Mouse (Mus musculus) cerebellum, postnatal 25 days (tissue): ENCODE measurements at regions not wholly inside any gene's neighbourhood (a gene's known extent, or its start where the extent isn't known, plus 50 kb on each side); places are given as distances from the start of the nearest gene placed in this dataset.
A peak's percentile ranks its signal among the peaks of the same experiment; 100 is the strongest.

Experiments
- DNase-seq, 2 experiments: peaks; one replicate each; pipeline ENCODE4 v3.0.0; 2021; ENCODE audit warnings: mixed read lengths in 2 of 2

DNA sequence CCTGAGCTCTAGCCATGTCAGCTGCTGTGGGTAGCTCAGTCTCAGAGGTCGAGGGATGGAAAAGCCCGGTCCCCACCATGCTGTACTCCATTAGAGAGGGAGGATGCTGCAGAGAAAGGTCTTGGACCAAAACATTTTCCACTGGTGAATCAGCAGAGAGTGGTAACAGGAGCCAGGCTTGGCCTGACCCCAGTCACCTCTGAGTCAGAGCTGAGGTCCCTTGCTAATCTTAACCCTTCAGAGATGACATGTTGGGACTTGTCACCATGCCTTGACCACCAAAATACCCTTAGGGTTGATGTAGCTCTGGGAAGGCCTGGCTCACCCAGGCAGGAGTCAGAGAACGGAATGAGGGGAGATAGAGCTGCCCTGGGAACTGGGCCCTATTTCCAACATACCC is 210.0 kb downstream of the Cyp26b1 start:
- no peak for DNase-seq

DNA sequence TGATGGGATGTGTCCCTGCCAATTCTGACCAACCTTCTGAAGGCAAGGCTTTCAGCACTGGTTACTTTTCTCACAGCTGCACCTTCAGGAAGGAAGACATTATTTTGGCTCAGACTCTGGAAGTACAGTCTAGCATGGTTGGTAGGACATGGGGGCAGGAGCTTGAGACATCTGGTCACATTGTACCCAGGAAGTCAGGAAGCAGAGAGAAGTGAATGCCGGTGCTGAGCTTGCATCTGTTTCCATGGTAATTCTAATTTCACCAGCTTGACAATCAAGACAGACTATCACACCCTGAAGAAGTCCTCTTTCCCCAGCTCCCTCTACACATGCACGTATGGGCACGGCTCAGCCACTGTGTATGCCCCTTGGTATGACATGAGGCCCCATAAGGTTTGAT is 210.6 kb downstream of the Cyp26b1 start:
- no peak for DNase-seq

DNA sequence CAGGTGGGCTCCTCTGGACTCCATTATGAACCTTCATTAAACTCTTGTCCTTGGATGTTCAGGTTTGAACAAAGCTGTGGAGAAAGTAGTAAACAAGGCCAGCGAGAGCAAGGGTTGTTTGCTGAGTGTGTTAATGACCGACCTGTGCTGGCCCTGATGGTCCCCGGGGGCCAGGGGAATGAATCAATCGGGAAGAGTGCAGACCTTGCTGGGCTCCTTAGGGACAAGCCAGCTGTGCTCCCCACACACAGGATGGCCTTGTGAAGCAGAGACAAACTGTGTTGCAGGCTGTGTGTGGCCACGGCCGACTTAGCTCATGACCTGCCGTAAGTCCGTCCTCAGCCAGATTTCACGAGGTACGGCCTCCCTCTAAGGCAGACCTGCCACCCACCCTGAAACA is 212.1 kb downstream of the Cyp26b1 start:
- no peak for DNase-seq

DNA sequence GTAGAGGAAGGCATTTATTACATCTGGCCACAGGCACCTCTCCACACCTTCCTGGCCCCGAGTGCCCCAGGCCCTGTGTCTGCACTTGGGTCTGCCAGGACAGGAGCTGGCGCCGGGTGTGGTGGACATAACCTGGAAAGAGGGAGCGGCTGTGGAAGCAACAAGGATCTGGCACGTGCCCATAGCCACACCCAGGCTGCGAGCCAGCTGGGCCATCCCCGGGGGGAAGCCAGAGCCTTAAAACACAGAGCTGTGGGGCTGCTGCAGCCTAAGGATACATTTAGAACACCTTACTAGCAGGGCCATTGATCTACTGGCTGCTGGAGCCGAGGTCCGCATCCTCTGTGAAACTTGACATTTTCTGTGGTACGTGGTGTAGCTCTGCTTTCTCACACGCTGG is 217.0 kb downstream of the Cyp26b1 start:
- peak; percentile 52 to 66 for DNase-seq

DNA sequence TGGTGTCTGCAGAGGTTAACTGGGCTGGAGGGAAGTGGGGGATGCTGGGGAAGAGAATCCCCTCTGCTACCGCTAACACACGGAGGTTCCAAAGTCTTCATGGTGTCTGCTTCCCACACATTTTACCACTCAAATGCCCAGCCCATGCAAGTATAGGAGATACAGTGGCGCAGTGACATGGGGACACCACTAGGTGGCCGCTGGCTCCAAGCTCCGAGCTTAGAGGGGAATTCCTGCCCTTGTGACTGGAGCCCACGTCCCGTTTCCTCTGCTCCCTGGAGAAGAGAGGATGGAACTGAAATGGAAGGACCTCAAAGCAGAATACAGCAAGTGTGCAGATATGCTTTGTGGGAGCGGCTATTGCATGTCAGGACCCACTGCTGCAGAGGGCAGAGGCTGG is 218.2 kb downstream of the Cyp26b1 start:
- DNase-seq: peak; percentile 54 to 75

DNA sequence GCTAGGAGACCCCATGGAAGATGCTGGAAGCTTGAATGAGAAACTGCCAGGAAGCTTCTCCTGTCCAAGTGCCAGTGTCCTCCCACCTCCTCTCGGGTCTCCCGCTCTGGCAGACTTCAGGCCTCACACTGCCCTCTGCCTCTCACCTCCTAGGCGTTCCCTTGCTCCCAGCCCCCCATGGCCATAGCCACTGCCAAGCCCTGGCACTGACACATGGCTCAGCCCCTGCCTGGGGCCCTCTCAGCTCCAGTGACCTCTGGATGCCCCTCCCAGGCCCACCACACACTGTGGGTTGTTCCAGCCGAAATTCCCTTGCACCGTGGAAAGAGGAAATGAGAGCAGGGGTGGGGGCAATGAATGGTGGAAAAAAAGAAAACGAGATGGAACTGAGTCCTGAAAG is 227.3 kb downstream of the Cyp26b1 start:
- DNase-seq: no peak

DNA sequence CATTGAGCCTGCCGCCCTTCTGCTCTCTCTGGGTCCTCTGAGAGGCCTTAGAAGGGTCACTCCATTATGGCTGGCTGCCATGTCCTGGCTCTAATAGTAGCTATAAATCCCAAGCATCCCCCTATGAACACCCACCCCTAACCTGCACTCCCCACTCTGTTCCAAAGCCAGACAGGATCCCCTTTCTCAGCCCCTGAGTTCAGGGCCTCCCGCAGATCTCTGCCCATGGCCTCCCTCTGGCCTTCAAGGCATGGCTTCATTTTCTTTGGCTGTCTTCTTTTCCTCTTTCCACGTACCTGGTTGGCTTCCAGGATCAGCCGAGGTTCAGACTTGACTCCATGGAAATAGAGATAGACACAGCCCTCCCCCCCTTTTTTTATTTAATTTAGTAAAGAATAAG is 227.8 kb downstream of the Cyp26b1 start:
- no peak for DNase-seq

DNA sequence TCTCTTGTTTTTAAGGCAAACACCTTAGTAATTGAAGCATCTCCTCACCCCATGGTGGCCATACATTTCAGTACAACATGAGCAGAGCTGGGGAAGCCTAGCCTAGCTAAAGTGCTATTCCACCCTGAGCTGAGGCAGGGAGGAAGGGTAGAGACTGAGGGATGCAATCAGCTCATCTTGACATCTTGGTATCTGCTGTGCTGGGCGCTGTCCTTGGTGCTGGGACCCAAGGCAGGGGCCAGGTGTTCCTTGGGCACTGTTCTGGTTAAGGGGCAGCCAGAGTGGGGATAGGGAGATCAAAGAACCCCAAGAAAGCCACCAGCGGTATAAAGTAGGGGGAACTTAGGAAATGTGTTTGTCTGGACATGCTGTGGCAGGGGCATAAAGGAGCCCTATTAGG is 228.7 kb downstream of the Cyp26b1 start:
- DNase-seq: no peak

DNA sequence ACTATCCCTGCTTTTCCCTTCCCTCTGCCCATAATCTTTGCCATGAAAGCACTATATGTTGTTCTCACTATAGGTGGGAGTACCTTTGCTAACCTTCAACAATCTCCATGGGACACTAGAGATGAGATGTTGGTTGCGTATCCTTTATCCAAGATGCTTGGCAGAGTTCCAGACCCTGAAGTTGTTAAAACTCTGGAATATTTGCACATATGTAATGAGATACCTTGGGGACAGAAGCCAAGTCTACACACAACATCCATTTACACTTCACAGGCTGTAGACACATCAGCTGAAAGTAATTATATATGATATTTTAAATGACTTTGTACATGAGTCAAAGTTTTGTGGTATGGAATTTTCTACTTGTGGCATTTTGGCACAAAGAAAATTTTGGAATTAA is 231.4 kb downstream of the Cyp26b1 start:
- no peak for DNase-seq

DNA sequence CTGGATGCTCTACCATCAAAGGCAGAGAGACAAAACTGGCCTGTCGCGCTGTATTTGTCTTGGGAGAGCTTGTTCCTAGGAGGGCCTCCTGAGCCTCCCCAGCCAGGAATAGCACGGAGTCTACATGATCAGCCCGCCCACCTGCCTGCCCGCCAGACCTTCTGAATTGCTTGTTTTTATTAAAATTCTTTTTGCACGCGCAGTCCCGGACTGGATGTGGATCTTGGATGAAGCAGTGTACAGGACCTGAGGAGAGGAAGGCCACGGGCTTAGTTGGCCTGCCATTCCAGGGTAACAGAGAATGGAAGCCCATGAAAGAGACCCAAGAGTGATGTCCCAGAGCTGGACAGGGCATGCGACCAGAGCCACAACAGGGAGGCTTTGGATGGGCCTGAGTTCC is 235.8 kb downstream of the Cyp26b1 start:
- no peak for DNase-seq

DNA sequence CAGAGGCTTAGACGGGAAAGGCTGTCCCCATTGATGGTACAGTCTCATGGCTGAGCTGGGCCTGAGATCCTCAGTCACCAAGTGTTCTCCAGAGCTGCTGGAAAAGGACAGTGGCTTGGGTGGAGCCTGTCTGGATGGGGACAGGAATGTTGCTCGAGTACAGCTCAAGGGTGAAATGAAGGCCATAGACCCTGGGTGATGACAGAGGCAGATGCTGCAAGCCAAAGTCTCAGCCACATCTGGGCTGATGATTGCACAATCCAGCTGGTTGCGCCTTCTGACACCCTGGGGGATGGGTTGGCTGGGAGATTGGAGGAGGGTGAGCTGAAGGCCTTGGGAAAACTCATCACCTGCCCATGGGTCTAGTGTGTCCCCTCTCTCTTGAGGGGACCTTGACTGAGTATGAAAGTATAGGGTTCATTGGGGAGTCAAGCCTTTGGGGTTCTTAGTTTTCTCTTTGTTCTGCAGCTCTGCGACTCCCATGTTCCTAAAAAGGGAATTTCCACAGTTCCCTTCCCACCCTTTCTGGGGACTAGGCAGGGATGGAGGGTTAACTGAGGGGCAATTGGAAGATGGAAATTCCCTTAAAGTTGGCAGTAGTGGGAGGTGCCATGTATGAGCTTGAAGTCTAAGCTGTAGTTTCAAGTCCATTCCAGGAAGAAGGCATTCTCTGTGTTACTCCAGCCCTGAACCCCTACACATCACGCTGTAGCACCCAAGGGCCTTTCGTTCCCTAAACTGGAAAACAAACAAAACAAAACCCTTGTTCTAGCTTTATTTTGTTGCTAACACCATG is 240.1 kb downstream of the Cyp26b1 start:
- DNase-seq: no peak

DNA sequence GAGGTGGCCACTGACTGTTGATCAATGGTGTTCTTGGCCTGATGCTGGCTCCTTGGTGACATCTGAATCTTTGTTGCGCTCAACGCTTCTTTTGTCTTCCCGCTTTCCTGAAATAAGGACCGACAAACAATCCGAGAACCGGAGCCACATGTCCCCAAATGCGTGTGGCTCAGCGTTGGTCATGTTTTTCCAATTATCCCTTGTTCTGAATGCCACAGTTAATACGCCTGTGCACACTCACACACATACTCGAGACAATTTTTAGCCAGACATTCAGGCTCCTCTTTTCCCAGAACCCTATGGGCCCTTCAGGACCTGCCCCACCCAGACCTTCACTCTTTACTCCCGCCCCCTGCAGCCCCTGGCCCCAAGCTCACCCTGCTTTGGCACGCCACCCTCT is 248.8 kb downstream of the Cyp26b1 start:
- DNase-seq: no peak

DNA sequence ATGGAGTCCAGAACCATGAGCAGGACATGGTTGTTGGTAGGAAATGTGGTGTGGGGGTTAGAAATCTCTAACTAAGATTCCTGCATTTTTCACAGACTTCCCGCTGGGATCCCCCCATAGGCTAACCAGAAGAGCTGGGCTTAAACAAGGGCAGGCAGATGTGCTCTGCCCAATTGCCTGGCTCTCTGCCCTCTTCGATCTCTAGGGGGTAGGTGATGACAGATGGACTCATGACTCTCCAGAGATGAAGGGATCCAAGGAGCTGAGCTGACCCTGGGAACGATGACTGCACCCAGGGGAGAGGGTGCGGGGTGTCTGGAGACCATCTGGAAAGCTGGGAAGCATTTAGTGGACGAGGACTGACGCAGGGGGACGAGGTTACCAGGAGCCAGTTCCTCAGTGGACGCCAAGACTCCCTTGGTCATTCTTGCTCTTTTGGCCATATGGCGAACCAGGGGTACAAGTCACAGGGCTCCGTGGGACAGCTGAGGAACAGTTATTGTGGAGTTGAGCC is 260.0 kb downstream of the Cyp26b1 start:
- peak; percentile 54 to 60 for DNase-seq

DNA sequence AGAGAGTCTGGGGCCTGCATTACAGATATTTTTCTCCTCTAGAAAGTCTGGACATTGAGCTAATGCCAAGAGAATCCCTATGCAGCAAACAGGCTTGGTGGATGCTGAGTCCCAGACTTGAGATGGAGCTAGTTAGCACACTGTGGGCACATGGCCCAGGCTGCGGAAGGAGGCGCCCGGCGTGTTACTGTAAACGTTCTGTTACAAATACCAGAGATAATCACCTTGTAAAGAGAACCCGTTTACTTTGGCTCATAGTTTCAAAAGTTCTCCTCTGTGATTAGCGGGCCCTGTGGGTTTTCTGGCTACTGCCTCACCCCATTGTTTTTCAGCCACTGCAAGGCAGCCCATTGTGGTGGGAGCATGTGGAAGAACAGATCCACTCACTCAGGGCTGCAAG is 264.6 kb downstream of the Cyp26b1 start:
- peak in 1 of 2 experiments; percentile 61 for DNase-seq

DNA sequence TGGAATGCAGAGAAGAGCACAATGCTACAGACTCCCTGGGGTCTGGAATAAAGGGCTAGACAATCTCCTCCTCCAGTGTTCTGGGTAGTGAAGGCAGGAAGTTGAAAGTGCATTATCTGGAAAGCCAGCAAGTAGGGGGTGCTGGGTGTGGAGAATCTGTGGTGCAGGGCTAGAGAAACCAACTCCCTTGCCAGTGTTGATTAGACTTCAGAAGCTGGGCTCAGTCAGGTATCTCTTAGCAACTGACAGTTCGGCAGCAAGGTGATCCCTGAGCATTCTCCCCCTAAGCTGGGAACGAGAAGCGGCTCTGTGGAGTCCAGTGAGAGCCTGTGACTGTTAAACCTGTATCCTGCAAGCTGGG is 265.7 kb downstream of the Cyp26b1 start:
- DNase-seq: no peak

DNA sequence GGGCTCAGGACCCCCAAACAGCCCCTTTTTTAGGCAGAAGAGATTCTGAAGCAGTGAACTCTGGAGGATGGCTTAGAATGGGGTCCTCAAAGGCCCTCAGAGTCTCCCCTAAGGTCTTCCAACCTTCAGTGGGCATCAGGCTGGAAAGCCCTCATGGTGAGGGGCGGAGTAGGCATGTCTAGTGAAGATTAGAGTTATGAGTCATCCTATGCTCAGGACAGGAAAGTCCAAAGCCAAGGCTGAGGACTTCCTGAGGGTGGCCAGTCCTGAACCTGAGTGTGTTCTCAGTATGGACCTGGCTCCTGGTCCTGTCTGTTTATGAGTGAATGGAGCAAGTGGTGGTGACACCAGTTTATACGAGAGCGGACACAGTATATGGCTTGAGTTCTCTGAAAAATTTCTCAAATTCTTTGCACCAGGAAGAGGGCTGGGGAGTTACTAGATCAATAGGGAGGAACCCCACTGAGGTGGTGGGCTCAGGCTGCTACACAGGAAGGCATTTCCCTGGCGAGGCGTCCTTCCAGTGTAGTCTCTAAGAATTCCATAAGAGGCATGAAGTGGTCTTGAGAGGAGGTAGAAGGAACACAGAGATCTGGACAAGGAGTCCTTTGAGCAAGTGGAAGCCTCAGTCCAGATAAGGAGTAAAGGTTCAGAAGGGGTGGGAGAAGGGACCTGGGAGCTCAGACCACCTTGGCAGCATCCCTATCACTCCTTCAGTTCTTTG is 266.2 kb downstream of the Cyp26b1 start:
- no peak for DNase-seq

DNA sequence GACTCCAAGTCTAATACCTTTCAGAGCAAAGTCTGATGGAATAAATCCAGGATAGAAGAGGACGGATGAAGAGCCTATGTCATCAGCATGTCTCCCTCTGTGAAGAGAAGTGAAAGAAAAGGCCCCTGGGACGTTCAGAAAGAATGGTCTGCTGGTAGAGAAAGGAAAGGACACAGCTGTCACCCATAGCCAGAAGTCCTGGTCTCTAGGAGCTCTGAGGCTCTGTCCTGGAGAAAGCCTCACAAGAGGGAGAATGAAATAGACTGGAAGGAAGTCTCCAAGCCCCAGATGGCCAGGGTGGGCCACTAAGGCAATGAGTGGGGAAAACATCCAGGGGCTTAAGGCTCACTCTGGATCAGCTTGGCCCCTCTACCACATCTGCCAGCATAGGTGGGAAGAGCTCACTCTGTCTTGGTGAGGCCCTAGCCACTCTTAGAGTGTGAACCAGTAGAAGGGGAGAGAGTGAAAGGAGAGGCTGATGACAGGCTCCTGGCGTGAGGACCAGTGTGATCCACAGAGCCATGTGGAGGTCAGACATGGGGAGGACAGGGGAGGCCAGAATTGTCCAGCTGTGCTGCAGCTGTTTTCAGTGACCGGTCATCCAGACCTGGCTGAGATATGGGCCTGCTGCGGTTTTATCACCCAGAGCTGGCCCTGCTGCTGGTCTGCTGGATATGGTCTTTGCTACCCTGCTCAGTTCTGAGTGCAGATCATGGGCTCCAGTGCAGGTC is 268.2 kb downstream of the Cyp26b1 start:
- no peak for DNase-seq

DNA sequence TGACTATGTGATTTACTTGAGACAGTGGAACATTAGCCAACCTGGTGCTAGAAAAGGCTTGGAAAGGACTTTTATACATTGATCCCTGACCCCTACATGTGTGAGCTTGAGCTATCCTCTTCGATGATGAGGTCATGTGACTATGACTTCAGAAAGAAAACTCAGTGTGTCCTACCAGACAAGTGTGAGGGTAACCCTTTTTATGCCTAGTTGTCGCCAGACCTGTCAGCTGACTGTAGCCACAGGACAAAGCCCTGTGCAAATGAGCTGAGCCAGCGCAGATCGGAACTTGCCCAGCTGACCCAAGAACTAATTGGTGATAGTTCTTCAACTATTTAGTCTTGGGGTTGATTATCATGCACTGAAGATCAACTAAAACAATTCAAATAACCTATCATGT is 269.5 kb downstream of the Cyp26b1 start:
- DNase-seq: no peak

DNA sequence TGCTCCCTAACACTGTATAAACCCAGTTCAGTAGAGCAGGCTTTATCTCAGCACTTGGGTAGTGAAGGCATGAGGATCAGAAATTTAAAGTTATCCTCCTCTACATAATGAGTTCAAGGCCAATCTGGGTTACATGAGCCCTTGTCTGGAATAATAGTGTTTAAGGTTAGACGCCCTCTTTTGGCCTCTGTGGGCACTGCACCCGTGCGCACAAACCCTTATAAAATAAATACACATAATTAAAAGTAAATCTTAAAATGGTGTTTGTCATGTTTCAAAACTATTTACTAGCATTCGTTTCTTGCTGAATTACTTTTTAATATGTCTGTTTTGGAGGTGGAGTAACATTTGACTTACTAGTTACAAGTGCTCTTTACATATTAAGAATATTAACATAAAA is 271.2 kb downstream of the Cyp26b1 start:
- DNase-seq: no peak

DNA sequence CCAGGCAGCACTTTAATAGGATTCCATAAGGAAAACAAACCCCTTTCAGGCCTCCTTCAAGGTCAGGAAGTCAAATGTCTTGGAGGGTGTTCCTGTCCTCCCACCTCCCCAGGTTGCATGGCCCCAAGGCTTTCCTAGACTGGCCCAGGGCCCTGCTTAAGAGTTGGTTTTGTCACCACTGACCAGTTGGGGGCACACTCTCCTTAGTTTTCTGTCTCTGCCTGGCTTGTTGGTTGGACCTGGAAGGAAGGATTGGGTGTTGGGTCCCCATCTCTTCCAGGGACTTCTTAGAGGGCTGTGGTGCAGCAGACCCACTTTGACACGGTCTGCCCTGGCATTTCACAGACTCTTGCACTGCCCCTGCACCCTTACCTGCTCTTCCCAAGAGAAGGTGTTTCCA is 273.1 kb downstream of the Cyp26b1 start:
- DNase-seq: peak in 1 of 2 experiments; percentile 51

DNA sequence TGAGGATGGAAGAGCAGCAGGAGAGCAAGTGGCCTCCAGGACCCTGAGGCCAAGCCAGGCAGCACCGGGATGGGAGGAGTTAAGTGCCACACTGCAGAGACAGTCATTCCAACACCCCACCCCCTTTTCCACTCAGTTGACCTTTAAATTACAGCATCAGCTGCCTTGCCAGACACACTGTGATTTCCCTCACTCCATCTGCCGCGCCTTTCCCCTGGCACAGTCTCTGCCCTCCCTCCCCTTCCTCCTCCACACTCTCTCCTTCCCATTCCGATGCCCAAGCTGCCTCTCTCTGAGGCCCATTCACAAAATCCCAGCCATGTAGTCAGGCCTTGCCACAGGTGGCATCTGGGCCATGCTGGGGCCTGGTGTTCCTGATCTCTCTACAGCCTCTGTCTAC is 274.9 kb downstream of the Cyp26b1 start:
- DNase-seq: peak; percentile 91 to 92

DNA sequence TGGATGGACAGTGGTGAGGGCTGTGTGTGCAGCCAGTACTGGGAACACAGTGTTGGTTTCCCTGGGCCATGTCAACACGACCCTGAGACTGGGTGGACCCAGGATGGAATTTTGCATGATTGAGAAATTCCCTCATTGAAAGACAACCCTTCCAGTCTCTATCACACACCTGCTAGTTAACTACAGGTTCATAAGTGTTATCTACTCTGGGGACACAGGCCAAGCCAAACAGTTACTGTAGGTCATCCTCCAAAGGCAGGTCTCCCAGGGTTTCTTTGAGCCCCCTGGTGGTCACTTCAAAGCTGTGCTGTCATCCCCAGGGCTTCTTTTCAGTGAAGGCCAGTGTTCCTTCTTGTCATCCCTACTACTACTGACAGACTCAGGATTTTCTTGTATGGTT is 276.7 kb downstream of the Cyp26b1 start:
- DNase-seq: no peak

DNA sequence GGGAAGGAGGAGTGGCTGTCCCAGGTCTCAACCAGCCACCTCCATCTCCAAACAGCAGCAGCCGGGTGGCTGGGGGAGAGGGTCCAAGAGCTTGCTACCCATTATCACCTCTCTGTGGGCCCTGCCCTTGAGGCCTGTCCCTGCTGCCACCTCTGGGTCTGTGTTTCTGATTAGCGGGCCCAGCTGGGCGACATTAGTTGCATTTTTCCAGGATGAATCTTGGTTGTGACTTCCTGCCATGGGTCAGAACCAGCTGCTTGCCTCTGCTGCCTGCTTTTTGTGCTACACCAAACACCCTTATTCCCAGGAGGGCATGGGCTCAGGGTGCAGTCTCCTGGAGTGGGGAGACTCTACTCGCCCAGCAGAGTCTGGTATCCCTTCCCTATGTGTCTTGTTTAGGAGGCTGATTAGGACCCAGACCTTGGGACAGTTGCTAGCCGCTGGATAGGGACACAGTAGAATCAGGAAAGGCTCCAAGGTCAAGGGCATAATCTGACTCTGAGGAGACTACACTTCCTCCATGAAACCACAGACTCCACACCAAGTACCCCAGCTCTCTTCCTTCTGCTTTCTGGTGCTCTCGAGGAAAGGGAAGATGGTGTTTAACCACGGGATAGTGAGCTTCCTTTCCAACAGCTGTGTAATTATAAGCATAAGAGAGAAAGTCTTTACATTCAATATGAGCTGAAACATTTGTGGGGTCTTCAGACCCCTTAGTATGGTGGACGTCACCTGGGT is 278.4 kb downstream of the Cyp26b1 start:
- no peak for DNase-seq
